29 mouse cellular contexts compared by ENCODE assay signal in the genomic region with DNA sequence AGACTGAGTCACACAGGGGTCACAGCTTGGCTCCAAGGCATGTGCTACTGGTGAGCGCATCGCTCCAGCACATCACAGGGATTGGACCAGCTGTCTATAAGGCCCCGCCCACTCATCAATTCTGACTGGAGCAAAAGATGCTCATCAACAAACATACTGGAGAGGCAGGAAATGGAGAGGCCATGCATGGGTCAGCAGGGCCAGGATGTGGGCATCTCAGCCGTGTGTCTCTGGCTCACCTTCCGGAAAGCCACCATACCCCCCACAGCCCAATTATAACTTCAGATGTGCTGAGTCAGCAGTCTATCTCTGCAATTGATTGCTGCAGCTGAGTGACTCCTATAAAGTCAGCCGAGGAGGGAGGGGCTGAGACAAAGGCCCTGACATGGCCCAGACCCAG. TPM values are rescaled to one million over a fixed set of nuclear protein-coding genes. Genes with fewer than 3 reads are reported as not detected.
A peak's percentile ranks its signal among the peaks of the same experiment; 100 is the strongest.
DNase-seq lines count a peak whose midpoint lies in the region; ATAC-seq and TF ChIP-seq lines count a peak whose summit lies in the region.
"Had no signal": no experiment of that assay in that cellular context is flagged by ENCODE, and none has a peak within 500 bp of the region (broad histone marks: within the 10 kb centered on the region; RNA-seq: fewer than 3 reads in every experiment).

No protein-coding gene starts in this region.

- H3K27me3 ChIP-seq in hindbrain, embryonic 10.5 days (ENCODE audit: insufficient read depth, poor library complexity, severe bottlenecking): no peaks in the 10 kb centered on the region
- no peaks in the 10 kb centered on the region for H3K27me3 ChIP-seq in hindbrain, postnatal 0 days (ENCODE audit: insufficient read depth, low read length)
- no peaks in the 10 kb centered on the region for H3K27me3 ChIP-seq in embryonic facial prominence, embryonic 11.5 days (ENCODE audit: control insufficient read depth, insufficient read depth, low read length)
- H3K27me3 ChIP-seq: intestine, embryonic 15.5 days had no signal

- WGBS in hindbrain, embryonic 10.5 days: 72% methylated on average over 6 of the region's 6 CpGs
- WGBS in hindbrain, postnatal 0 days: 85% methylated on average over 6 of the region's 6 CpGs
- 68% methylated on average over 6 of the region's 6 CpGs for WGBS in embryonic facial prominence, embryonic 11.5 days

- TF ChIP-seq CTCF in hindbrain, postnatal 0 days (IDR thresholded peaks at IDR 0.05; ENCODE audit: low read depth): no peak

- in situ Hi-C loops in ES-E14 (cut with MboI; ENCODE audit: low sequenced_read_pairs in 2 of 2, unreplicated experiment in 2 of 2): no loop called here

- H3K9ac ChIP-seq in hindbrain, postnatal 0 days (replicated peaks; ENCODE audit: low read length): no peak overlapping the region
- no peak overlapping the region for H3K9ac ChIP-seq in ES-E14 (ENCODE audit: insufficient read depth, low read depth, low read length, poor library complexity, severe bottlenecking)
- H3K9ac ChIP-seq in embryonic facial prominence, embryonic 11.5 days (replicated peaks; ENCODE audit: low read length): no peak overlapping the region
- H3K9ac ChIP-seq: intestine, embryonic 15.5 days; liver, postnatal 0 days had no signal

- no peak for ATAC-seq in hindbrain, postnatal 0 days
- 0 out of 2 replicates have a peak, but pooled peaks have one; percentile 19 for ATAC-seq in embryonic facial prominence, embryonic 11.5 days (replicated peaks; ENCODE audit: insufficient number of reproducible peaks, low FRiP score, low TSS enrichment, low read depth)
- ATAC-seq: intestine, embryonic 15.5 days; liver, postnatal 0 days; midbrain, embryonic 16.5 days had no signal

- H3K4me2 ChIP-seq in hindbrain, postnatal 0 days (ENCODE audit: low read depth, low read length): no peak overlapping the region
- H3K4me2 ChIP-seq in embryonic facial prominence, embryonic 11.5 days (ENCODE audit: low read depth, low read length): no peak overlapping the region
- H3K4me2 ChIP-seq: intestine, embryonic 15.5 days had no signal

- H3K9me3 ChIP-seq in hindbrain, embryonic 10.5 days: no peaks in the 10 kb centered on the region
- no peaks in the 10 kb centered on the region for H3K9me3 ChIP-seq in hindbrain, postnatal 0 days (ENCODE audit: low read length)
- H3K9me3 ChIP-seq in ES-E14 (ENCODE audit: control insufficient read depth, insufficient read depth, low read depth, low read length): no peaks in the 10 kb centered on the region
- no peaks in the 10 kb centered on the region for H3K9me3 ChIP-seq in embryonic facial prominence, embryonic 11.5 days (replicated peaks; ENCODE audit: control insufficient read depth, low read length)
- H3K9me3 ChIP-seq: intestine, embryonic 15.5 days; limb, embryonic 10.5 days had no signal

- H3K27ac ChIP-seq in hindbrain, embryonic 10.5 days: peak overlapping the region; percentile 51; the same call in 1 of the 2 replicates
- no peak overlapping the region for H3K27ac ChIP-seq in hindbrain, postnatal 0 days
- no peak overlapping the region for H3K27ac ChIP-seq in ES-E14 (ENCODE audit: insufficient read depth, low read depth, low read length, poor library complexity, severe bottlenecking)
- H3K27ac ChIP-seq in embryonic facial prominence, embryonic 11.5 days (replicated peaks; ENCODE audit: low read depth, low read length): no peak overlapping the region
- H3K27ac ChIP-seq: heart, adult 2 months; intestine, embryonic 15.5 days; limb, embryonic 10.5 days had no signal

- no peak for DNase-seq in hindbrain, embryonic 10.5 days (ENCODE audit: low spot score)
- DNase-seq in hindbrain, postnatal 0 days (ENCODE audit: low spot score): no peak
- peak; percentile 91 for DNase-seq in 416B (ENCODE audit: low read depth)
- DNase-seq in ES-E14 (ENCODE audit: low read depth, low spot score): no peak
- DNase-seq in embryonic facial prominence, embryonic 11.5 days (ENCODE audit: low spot score): no peak
- DNase-seq in heart, adult 18-20 months: no peak
- no peak for DNase-seq in cerebellum, adult 11-12 months
- DNase-seq: adrenal gland, adult 8-10 months; cerebellum, postnatal 14 days; gastrocnemius, postnatal 10 days; heart, adult 2 months; heart, postnatal 36 days; kidney, postnatal 4 days; layer of hippocampus, adult 9-11 months; liver, postnatal 0 days; right cerebral cortex, postnatal 14 days; spleen, adult 18-20 months; thymus, postnatal 36 days had no signal

- H3K4me1 ChIP-seq in hindbrain, embryonic 10.5 days (replicated peaks): peaks cover 68% of the 10 kb centered on the region
- H3K4me1 ChIP-seq in hindbrain, postnatal 0 days (ENCODE audit: insufficient read depth, low read length): no peaks in the 10 kb centered on the region
- H3K4me1 ChIP-seq in ES-E14 (ENCODE audit: control insufficient read depth in 2 of 2, insufficient read depth in 2 of 2, low read length in 2 of 2, poor library complexity in 1 of 2): peaks cover 2 to 13% of the 10 kb centered on the region in 2 experiments; a peak in 3 of 4 replicates
- no peaks in the 10 kb centered on the region for H3K4me1 ChIP-seq in embryonic facial prominence, embryonic 11.5 days (ENCODE audit: control insufficient read depth, insufficient read depth, low read length)

- H3K36me3 ChIP-seq in hindbrain, embryonic 10.5 days: peaks cover 18% of the 10 kb centered on the region
- no peaks in the 10 kb centered on the region; the same call in 1 of the 2 replicates for H3K36me3 ChIP-seq in hindbrain, postnatal 0 days (ENCODE audit: insufficient read depth, low read length)
- no peaks in the 10 kb centered on the region; the same call in 1 of the 2 replicates for H3K36me3 ChIP-seq in ES-E14 (ENCODE audit: control insufficient read depth, insufficient read depth, low read length, poor library complexity, severe bottlenecking)
- no peaks in the 10 kb centered on the region for H3K36me3 ChIP-seq in embryonic facial prominence, embryonic 11.5 days (replicated peaks; ENCODE audit: control insufficient read depth, insufficient read depth, low read depth, low read length)
- H3K36me3 ChIP-seq: intestine, embryonic 15.5 days had no signal

- H3K4me3 ChIP-seq in hindbrain, embryonic 10.5 days: no peak overlapping the region
- no peak overlapping the region for H3K4me3 ChIP-seq in hindbrain, postnatal 0 days (ENCODE audit: low read length)
- no peak overlapping the region for H3K4me3 ChIP-seq in ES-E14 (ENCODE audit: insufficient read depth in 1 of 2, low read depth in 1 of 2, low read length in 2 of 2, poor library complexity in 1 of 2, severe bottlenecking in 1 of 2)
- no peak overlapping the region for H3K4me3 ChIP-seq in embryonic facial prominence, embryonic 11.5 days (ENCODE audit: low read depth, low read length)
- H3K4me3 ChIP-seq: heart, adult 2 months; intestine, embryonic 15.5 days; limb, embryonic 10.5 days had no signal

TF ChIP-seq in ES-E14, 5 proteins besides CTCF, POLR2A, EP300 and RAD21:
- no peak for TF ChIP-seq ZC3H11A (IDR thresholded peaks at IDR 0.05; ENCODE audit: borderline replicate concordance, low read depth, low read length)
- peak; percentile 98 for TF ChIP-seq MAFK (IDR thresholded peaks at IDR 0.05; ENCODE audit: insufficient read depth, low read depth, low read length)
TF ChIP-seq in ES-E14: peak in this region for 1.

RNA-seq across cellular contexts. Expression of gene Fbxo31, which starts 10.3 kb away (rescaled TPM):
- polyA plus RNA-seq in hindbrain, embryonic 10.5 days (2016; fragmentation: Nextera tagmentation; extraction: Ambion mirVana): 16.7 and 18.8 TPM in 2 replicates
- 70.4 and 77.4 TPM in 2 replicates for total RNA-seq in hindbrain, postnatal 0 days (2014; rRNA removed)
- 33.2 and 34.9 TPM in 2 replicates for polyA plus RNA-seq in hindbrain, postnatal 0 days (2015; fragmentation: Nextera tagmentation; extraction: Ambion mirVana)
- total RNA-seq in ES-E14 (2012; rRNA removed): 15.5 and 16.9 TPM in 2 replicates
- polyA plus RNA-seq in embryonic facial prominence, embryonic 11.5 days (2014; fragmentation: Nextera tagmentation; extraction: Ambion mirVana): 11.1 and 12.9 TPM in 2 replicates
- total RNA-seq in heart, adult 18-20 months (2021): 100 to 1,000 TPM in 1 of 2 experiments, 10 to 100 TPM in 1; 91.3 to 110 TPM

RNA-seq across cellular contexts. Expression of gene Map1lc3b, which starts 21.8 kb away (rescaled TPM):
- 222 and 268 TPM in 2 replicates for polyA plus RNA-seq in hindbrain, embryonic 10.5 days (2016; fragmentation: Nextera tagmentation; extraction: Ambion mirVana)
- 274 and 288 TPM in 2 replicates for total RNA-seq in hindbrain, postnatal 0 days (2014; rRNA removed)
- polyA plus RNA-seq in hindbrain, postnatal 0 days (2015; fragmentation: Nextera tagmentation; extraction: Ambion mirVana): 346 and 360 TPM in 2 replicates
- 83.2 and 92.4 TPM in 2 replicates for total RNA-seq in ES-E14 (2012; rRNA removed)
- 225 and 236 TPM in 2 replicates for polyA plus RNA-seq in embryonic facial prominence, embryonic 11.5 days (2014; fragmentation: Nextera tagmentation; extraction: Ambion mirVana)
- 100 to 1,000 TPM; 238 to 264 TPM for total RNA-seq in heart, adult 18-20 months (2021)

RNA-seq across cellular contexts. Expression of gene 1700018B08Rik, which starts 24.2 kb away (rescaled TPM):
- polyA plus RNA-seq in hindbrain, embryonic 10.5 days (2016; fragmentation: Nextera tagmentation; extraction: Ambion mirVana): 0.17 TPM in 1 of 2 replicates, not detected in the other
- 1.1 TPM in 1 of 2 replicates, not detected in the other for total RNA-seq in hindbrain, postnatal 0 days (2014; rRNA removed)
- not detected in 2 replicates for polyA plus RNA-seq in hindbrain, postnatal 0 days (2015; fragmentation: Nextera tagmentation; extraction: Ambion mirVana)
- total RNA-seq in ES-E14 (2012; rRNA removed): 0.58 and 2.6 TPM in 2 replicates
- not detected in 2 replicates for polyA plus RNA-seq in embryonic facial prominence, embryonic 11.5 days (2014; fragmentation: Nextera tagmentation; extraction: Ambion mirVana)
- not detected for total RNA-seq in heart, adult 18-20 months (2021)
- total RNA-seq: adrenal gland, adult 8-10 months; gastrocnemius, postnatal 10 days; heart, adult 2 months; heart, postnatal 36 days; left cerebral cortex, adult 8-10 months; liver, adult 2 months; megakaryocyte-erythroid progenitor cell, adult 5-6 weeks had no signal
- polyA plus RNA-seq: brain, embryonic 14.5 days; C2C12; forebrain, embryonic 11.5 days; heart, embryonic 14.5 days; intestine, embryonic 15.5 days; kidney, embryonic 14.5 days; limb, embryonic 10.5 days; liver, adult 2 months; liver, postnatal 0 days; midbrain, embryonic 16.5 days had no signal
